In genomic region chr7:122477566-122478564, GRCm38 (mm10) we compare ENCODE assay signal across 11 mouse cellular contexts.
DNase-seq lines count a peak whose midpoint lies in the region; ATAC-seq and TF ChIP-seq lines count a peak whose summit lies in the region.
"Had no signal": no experiment of that assay in that cellular context is flagged by ENCODE, and none has a peak within 500 bp of the region (broad histone marks: within the 10 kb centered on the region; RNA-seq: fewer than 3 reads in every experiment).

No protein-coding gene starts in this region.

- peaks cover 31% of the 10 kb centered on the region for H3K4me1 ChIP-seq in hindbrain, embryonic 12.5 days
- peaks cover 19% of the 10 kb centered on the region for H3K4me1 ChIP-seq in neural tube, embryonic 12.5 days

- 7% methylated on average over 21 of the region's 21 CpGs for WGBS in hindbrain, embryonic 12.5 days
- 7% methylated on average over 21 of the region's 21 CpGs for WGBS in neural tube, embryonic 12.5 days

- H3K4me3 ChIP-seq in layer of hippocampus, adult 2 months, result no peak overlapping the region
- no peak overlapping the region for H3K4me3 ChIP-seq in hindbrain, embryonic 12.5 days
- H3K4me3 ChIP-seq in neural tube, embryonic 12.5 days, result 0 out of 2 replicates have a peak overlapping the region, but pooled peaks have one; percentile 7

- no peak for DNase-seq in layer of hippocampus, adult 2 months (ENCODE audit: low spot score in 2 of 2)
- no peak for DNase-seq in layer of hippocampus, postnatal 10 days (ENCODE audit: low spot score in 2 of 2)
- DNase-seq in embryo, embryonic 10.5 days (ENCODE audit: low spot score), result peak; percentile 45
- DNase-seq in thymus, postnatal 0 days (ENCODE audit: low spot score), result no peak
- DNase-seq in heart, postnatal 4 days, result no peak
- DNase-seq in ovary, adult 18-20 months (ENCODE audit: low spot score), result no peak
- DNase-seq: kidney, adult 11 months; thymus, adult 2 months had no signal

- H3K27ac ChIP-seq in layer of hippocampus, adult 2 months, result peak overlapping the region; percentile 53
- peak overlapping the region; percentile 92 for H3K27ac ChIP-seq in hindbrain, embryonic 12.5 days
- 0 out of 2 replicates have a peak overlapping the region, but pooled peaks have one; percentile 10 for H3K27ac ChIP-seq in neural tube, embryonic 12.5 days
- H3K27ac ChIP-seq: liver, embryonic 14.5 days had no signal

- H3K36me3 ChIP-seq in hindbrain, embryonic 12.5 days, result no peaks in the 10 kb centered on the region
- H3K36me3 ChIP-seq in neural tube, embryonic 12.5 days, result no peaks in the 10 kb centered on the region

- H3K27me3 ChIP-seq in hindbrain, embryonic 12.5 days, result no peaks in the 10 kb centered on the region
- no peaks in the 10 kb centered on the region for H3K27me3 ChIP-seq in neural tube, embryonic 12.5 days (replicated peaks)

- H3K9me3 ChIP-seq in hindbrain, embryonic 12.5 days (replicated peaks), result peaks cover 8% of the 10 kb centered on the region; the same call in 1 of the 2 replicates
- peaks cover 6% of the 10 kb centered on the region; the same call in 1 of the 2 replicates for H3K9me3 ChIP-seq in neural tube, embryonic 12.5 days

- peak; percentile 85 for ATAC-seq in hindbrain, embryonic 12.5 days (ENCODE audit: low FRiP score)
- peak; percentile 70 for ATAC-seq in neural tube, embryonic 12.5 days (ENCODE audit: low FRiP score, low read depth)

- peak overlapping the region; percentile 41 for H3K4me2 ChIP-seq in hindbrain, embryonic 12.5 days (replicated peaks)
- H3K4me2 ChIP-seq in neural tube, embryonic 12.5 days (replicated peaks), result peak overlapping the region; percentile 46

- H3K9ac ChIP-seq in hindbrain, embryonic 12.5 days, result peak overlapping the region; percentile 18; the same call in 1 of the 2 replicates
- H3K9ac ChIP-seq in neural tube, embryonic 12.5 days, result no peak overlapping the region
- H3K9ac ChIP-seq: liver, embryonic 14.5 days had no signal

- TF ChIP-seq CTCF in layer of hippocampus, adult 2 months (conservative IDR thresholded peaks at IDR 0.05), result no peak

Comparison
In these comparisons a context has a peak if more than half of its experiments do, and no peak if none do; other contexts are left out.
1. H3K27ac ChIP-seq: peak in every context shown above with its lines; median percentile 92 in hindbrain, embryonic 12.5 days; 53 in layer of hippocampus, adult 2 months; 10 in neural tube, embryonic 12.5 days.